Mouse (Mus musculus) C2C12 (cell line): ENCODE results near the gene Rbp1.

Experiments used
- CTCF ChIP-seq: IDR thresholded peaks from one replicate; pipeline ENCODE4 v1.5.1; 2011; ENCODE audit not compliant: control insufficient read depth, insufficient read depth, insufficient read length
- USF1 ChIP-seq: IDR thresholded peaks from one replicate; pipeline ENCODE4 v1.6.1; 2011; ENCODE audit warnings: low read depth, mild to moderate bottlenecking, control low read depth, moderate library complexity

DNA sequence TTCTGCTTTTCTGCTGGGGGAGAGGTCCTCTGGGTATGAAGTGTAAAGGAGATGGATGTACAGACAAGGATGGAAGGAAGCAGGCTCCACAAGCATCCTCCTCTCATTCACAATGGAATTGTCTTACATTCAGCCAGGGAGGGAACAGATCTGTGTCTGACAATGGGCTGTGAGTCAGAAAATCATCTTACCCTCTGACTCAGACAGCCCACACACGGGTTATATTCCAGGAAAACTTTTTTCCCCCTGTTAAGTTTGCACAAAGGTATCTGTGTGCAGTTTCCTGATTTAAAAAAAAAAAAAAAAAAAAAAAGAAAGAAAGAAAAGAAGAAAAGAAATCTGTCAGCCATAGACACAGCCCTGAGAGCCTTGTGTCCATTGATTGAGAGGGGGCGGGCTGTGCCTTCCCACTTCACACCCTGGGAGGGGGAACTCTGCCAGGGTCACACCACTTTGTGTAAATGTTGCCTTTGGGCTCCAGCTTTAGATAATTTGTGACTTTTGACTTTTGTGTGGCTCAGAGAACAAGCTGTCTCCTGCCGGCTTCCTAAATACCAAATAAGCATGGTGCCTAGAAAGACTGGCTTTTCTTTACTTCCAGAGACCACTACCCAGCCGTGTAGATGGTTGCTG, 11.3 kb downstream of the Rbp1 start:
- TF ChIP-seq USF1 (no peak), CTCF (no peak)
